Mouse (Mus musculus): ENCODE measurements around the gene Ptx4. TPM values are rescaled to one million over a fixed set of nuclear protein-coding genes. Genes with fewer than 3 reads are reported as not detected.

Gene Ptx4
- polyA plus RNA-seq, 2 experiments = 1.8 to 2.0 TPM

DNA sequence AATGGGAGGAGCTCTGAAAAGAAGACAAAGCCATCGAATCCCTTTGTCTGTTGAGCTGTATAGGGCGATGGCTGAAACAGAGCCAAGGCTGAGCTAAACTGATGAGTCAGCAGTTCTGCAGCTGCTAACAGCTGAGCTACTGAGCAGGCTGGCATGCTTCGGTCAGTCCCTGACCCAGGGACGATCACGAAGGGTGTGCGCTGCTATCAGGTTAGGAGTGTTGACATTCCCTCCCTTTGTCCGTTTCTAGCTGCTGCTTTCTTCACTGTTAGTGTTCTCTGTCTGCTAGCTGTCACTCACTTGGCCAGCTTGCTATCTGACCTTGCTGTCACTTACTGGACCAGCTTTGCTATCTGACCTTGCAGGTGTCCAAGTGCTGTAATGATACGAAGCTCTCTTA is 6.5 kb downstream of the Ptx4 start:
- TF ChIP-seq POLR2A (IDR thresholded peaks at IDR 0.05; ENCODE audit: borderline replicate concordance, extremely low read depth, insufficient read depth, insufficient read length) = no peak

DNA sequence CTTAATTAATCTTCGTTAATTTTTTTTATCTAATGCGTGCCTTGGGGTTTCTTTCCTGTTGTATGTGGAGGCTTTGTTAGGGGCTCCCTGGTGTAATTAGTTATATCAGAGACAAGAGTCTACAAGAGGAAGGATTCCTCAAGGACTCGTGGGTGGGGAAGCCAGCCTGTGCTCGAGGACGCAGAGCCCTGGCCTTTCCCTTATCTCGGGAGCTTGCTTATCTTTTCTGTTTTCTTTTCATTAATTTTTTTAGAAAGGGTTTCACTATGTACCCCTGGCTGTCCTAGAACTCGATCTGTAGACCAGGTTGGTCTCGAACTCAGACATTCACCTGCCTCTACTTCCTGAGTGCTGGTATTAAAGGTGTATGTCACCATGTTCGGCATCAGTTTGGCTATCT is 7.1 kb downstream of the Ptx4 start:
- H3K9ac ChIP-seq (ENCODE audit: low read depth, low read length, severe bottlenecking) = no peak overlapping the region
- H3K36me3 ChIP-seq (ENCODE audit: control insufficient read depth, insufficient read depth, low read length) = no peaks in the 10 kb centered on the region
- H3K27me3 ChIP-seq (ENCODE audit: control insufficient read depth, insufficient read depth, low read length) = no peaks in the 10 kb centered on the region
- no peak for TF ChIP-seq POLR2A (IDR thresholded peaks at IDR 0.05; ENCODE audit: borderline replicate concordance, extremely low read depth, insufficient read depth, insufficient read length)
- no peak for ATAC-seq (ENCODE audit: low FRiP score, low read depth)
- no peak for DNase-seq (ENCODE audit: low spot score)
- no peak overlapping the region for H3K27ac ChIP-seq (replicated peaks; ENCODE audit: low read depth, low read length)
- H3K4me1 ChIP-seq (ENCODE audit: control insufficient read depth, insufficient read depth, low read length) = no peaks in the 10 kb centered on the region
- H3K4me2 ChIP-seq (replicated peaks; ENCODE audit: low read depth, low read length, severe bottlenecking) = no peak overlapping the region
- WGBS = 73% methylated on average over 9 of the region's 9 CpGs
- H3K4me3 ChIP-seq (replicated peaks; ENCODE audit: low read length) = no peak overlapping the region
- no peaks in the 10 kb centered on the region for H3K9me3 ChIP-seq (ENCODE audit: control insufficient read depth, low read length)

More for the DNA sequence above, 6.5 kb downstream of the Ptx4 start:
- Histone ChIP-seq H3K27me3 (ENCODE audit: control insufficient read depth, insufficient read depth, low read length) (no peaks in the 10 kb centered on the region), H3K9me3 (ENCODE audit: control insufficient read depth, low read length) (no peaks in the 10 kb centered on the region), H3K36me3 (ENCODE audit: control insufficient read depth, insufficient read depth, low read length) (no peaks in the 10 kb centered on the region), H3K4me2 (replicated peaks; ENCODE audit: low read depth, low read length, severe bottlenecking) (no peak overlapping the region), H3K4me1 (ENCODE audit: control insufficient read depth, insufficient read depth, low read length) (no peaks in the 10 kb centered on the region), H3K4me3 (replicated peaks; ENCODE audit: low read length) (no peak overlapping the region), H3K27ac (replicated peaks; ENCODE audit: low read depth, low read length) (no peak overlapping the region), H3K9ac (ENCODE audit: low read depth, low read length, severe bottlenecking) (no peak overlapping the region)
- no peak for ATAC-seq (ENCODE audit: low FRiP score, low read depth)
- 70% methylated on average over 8 of the region's 8 CpGs for WGBS
- peak; percentile 22 for DNase-seq (ENCODE audit: low spot score)

DNA sequence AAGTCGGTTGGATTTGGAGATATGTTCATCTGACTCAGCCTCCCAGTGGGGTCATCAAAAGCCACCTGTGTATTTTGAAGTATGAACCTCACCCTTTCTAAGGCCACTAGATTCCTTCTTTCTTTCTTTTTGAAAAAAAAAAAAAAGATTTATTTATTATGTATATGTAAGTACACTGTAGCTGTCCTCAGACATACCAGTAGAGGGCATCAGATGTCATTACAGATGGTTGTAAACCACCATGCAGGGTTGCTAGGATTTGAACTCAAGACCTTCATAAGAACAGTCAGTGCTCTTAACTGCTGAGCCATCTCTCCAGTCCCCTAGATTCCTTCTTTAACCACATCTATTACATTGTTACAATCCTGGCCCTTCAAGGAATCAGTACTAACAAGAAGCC is 9.5 kb downstream of the Ptx4 start:
- 100% methylated on average over 1 of the region's 1 CpGs for WGBS
- Histone ChIP-seq H3K27me3 (ENCODE audit: control insufficient read depth, insufficient read depth, low read length) (no peaks in the 10 kb centered on the region), H3K4me3 (replicated peaks; ENCODE audit: low read length) (no peak overlapping the region), H3K27ac (replicated peaks; ENCODE audit: low read depth, low read length) (no peak overlapping the region), H3K9me3 (ENCODE audit: control insufficient read depth, low read length) (no peaks in the 10 kb centered on the region), H3K9ac (ENCODE audit: low read depth, low read length, severe bottlenecking) (no peak overlapping the region), H3K36me3 (ENCODE audit: control insufficient read depth, insufficient read depth, low read length) (no peaks in the 10 kb centered on the region), H3K4me2 (replicated peaks; ENCODE audit: low read depth, low read length, severe bottlenecking) (no peak overlapping the region), H3K4me1 (ENCODE audit: control insufficient read depth, insufficient read depth, low read length) (peaks cover 8% of the 10 kb centered on the region)
- DNase-seq (ENCODE audit: low spot score) (no peak), ATAC-seq (ENCODE audit: low FRiP score, low read depth) (no peak)
- no peak for TF ChIP-seq POLR2A (IDR thresholded peaks at IDR 0.05; ENCODE audit: borderline replicate concordance, extremely low read depth, insufficient read depth, insufficient read length)

- peaks cover 8% of the 10 kb centered on the region for H3K4me1 ChIP-seq (ENCODE audit: control insufficient read depth, insufficient read depth, low read length)
- peak; percentile 32; the same call in 1 of the 2 replicates for TF ChIP-seq POLR2A (IDR thresholded peaks at IDR 0.05; ENCODE audit: borderline replicate concordance, extremely low read depth, insufficient read depth, insufficient read length)
- under 1% methylated on average over 40 of the region's 40 CpGs for WGBS
- H3K9ac ChIP-seq (ENCODE audit: low read depth, low read length, severe bottlenecking) = peak within 1 kb of the TSS; percentile 70
- H3K27me3 ChIP-seq (ENCODE audit: control insufficient read depth, insufficient read depth, low read length) = no peaks in the 10 kb centered on the region
- no peak within 1 kb of the TSS for H3K27ac ChIP-seq (replicated peaks; ENCODE audit: low read depth, low read length)
- DNase-seq (ENCODE audit: low spot score) (peak; percentile 97), ATAC-seq (ENCODE audit: low FRiP score, low read depth) (peak; percentile 96)
- H3K4me3 ChIP-seq (replicated peaks; ENCODE audit: low read length) = peak within 1 kb of the TSS; percentile 88
- peak within 1 kb of the TSS; percentile 66 for H3K4me2 ChIP-seq (replicated peaks; ENCODE audit: low read depth, low read length, severe bottlenecking)
- no peaks in the 10 kb centered on the region for H3K9me3 ChIP-seq (ENCODE audit: control insufficient read depth, low read length)
- no peaks in the 10 kb centered on the region; the same call in 1 of the 2 replicates for H3K36me3 ChIP-seq (ENCODE audit: control insufficient read depth, insufficient read depth, low read length)
Measured at GRCm38 (mm10) chr17:25133275-25133698, 12.7 kb downstream of the Ptx4 start, which contains the start of gene Clcn7. Gene Clcn7 (plus strand): TSS chr17:25133391.

- H3K27ac ChIP-seq (replicated peaks; ENCODE audit: low read depth, low read length) = no peak overlapping the region
- DNase-seq (ENCODE audit: low spot score) (no peak), ATAC-seq (ENCODE audit: low FRiP score, low read depth) (no peak)
- peaks cover 8% of the 10 kb centered on the region for H3K4me1 ChIP-seq (ENCODE audit: control insufficient read depth, insufficient read depth, low read length)
- H3K4me3 ChIP-seq (replicated peaks; ENCODE audit: low read length) = no peak overlapping the region
- 81% methylated on average over 6 of the region's 6 CpGs for WGBS
- no peaks in the 10 kb centered on the region for H3K27me3 ChIP-seq (ENCODE audit: control insufficient read depth, insufficient read depth, low read length)
- H3K4me2 ChIP-seq (replicated peaks; ENCODE audit: low read depth, low read length, severe bottlenecking) = no peak overlapping the region
- peaks cover 1% of the 10 kb centered on the region; the same call in 1 of the 2 replicates for H3K36me3 ChIP-seq (ENCODE audit: control insufficient read depth, insufficient read depth, low read length)
- no peaks in the 10 kb centered on the region for H3K9me3 ChIP-seq (ENCODE audit: control insufficient read depth, low read length)
- no peak for TF ChIP-seq POLR2A (IDR thresholded peaks at IDR 0.05; ENCODE audit: borderline replicate concordance, extremely low read depth, insufficient read depth, insufficient read length)
- no peak overlapping the region for H3K9ac ChIP-seq (ENCODE audit: low read depth, low read length, severe bottlenecking)
Measured at GRCm38 (mm10) chr17:25135622-25136021, 15.1 kb downstream of the Ptx4 start.

GRCm38 (mm10) chr17:25138803-25139202 is 18.2 kb downstream of the Ptx4 start:
- no peak overlapping the region for H3K27ac ChIP-seq (replicated peaks; ENCODE audit: low read depth, low read length)
- no peaks in the 10 kb centered on the region for H3K9me3 ChIP-seq (ENCODE audit: control insufficient read depth, low read length)
- DNase-seq (ENCODE audit: low spot score) = no peak
- no peak overlapping the region for H3K4me2 ChIP-seq (replicated peaks; ENCODE audit: low read depth, low read length, severe bottlenecking)
- H3K9ac ChIP-seq (ENCODE audit: low read depth, low read length, severe bottlenecking) = no peak overlapping the region
- H3K36me3 ChIP-seq (ENCODE audit: control insufficient read depth, insufficient read depth, low read length) = peaks cover 6% of the 10 kb centered on the region
- WGBS = 92% methylated on average over 1 of the region's 1 CpGs
- H3K4me3 ChIP-seq (replicated peaks; ENCODE audit: low read length) = no peak overlapping the region
- no peaks in the 10 kb centered on the region for H3K27me3 ChIP-seq (ENCODE audit: control insufficient read depth, insufficient read depth, low read length)
- TF ChIP-seq POLR2A (IDR thresholded peaks at IDR 0.05; ENCODE audit: borderline replicate concordance, extremely low read depth, insufficient read depth, insufficient read length) = no peak
- ATAC-seq (ENCODE audit: low FRiP score, low read depth) = no peak
- H3K4me1 ChIP-seq (ENCODE audit: control insufficient read depth, insufficient read depth, low read length) = peaks cover 8% of the 10 kb centered on the region

All from limb, embryonic 14.5 days (tissue).